Mouse (Mus musculus) megakaryocyte, embryonic 14.5 days (primary cell): ENCODE data around the gene Traf5.

ENCODE experiments used
- FLI1 ChIP-seq: IDR thresholded peaks from 2 replicates; pipeline ENCODE4 v1.6.1; 2012; ENCODE audit warnings: low read length, inconsistent platforms, mixed read lengths
- GATA1 ChIP-seq: IDR thresholded peaks from 3 replicates; pipeline ENCODE4 v1.6.1; 2012; ENCODE audit warnings: mixed read lengths, low read length, inconsistent platforms, borderline replicate concordance

GRCm38 (mm10) chr1:192063209-192063946, 29.0 kb downstream of the Traf5 start:
- TF ChIP-seq GATA1, result no peak
- TF ChIP-seq FLI1, result no peak
